Mouse (Mus musculus): ENCODE results near the gene Clk3. TPM values are rescaled to one million over a fixed set of nuclear protein-coding genes. Genes with fewer than 3 reads are reported as not detected.

The Clk3 gene
- total and polyA plus RNA-seq, 2 experiments from 2014 or later, result 61.7 to 105 TPM

DNA sequence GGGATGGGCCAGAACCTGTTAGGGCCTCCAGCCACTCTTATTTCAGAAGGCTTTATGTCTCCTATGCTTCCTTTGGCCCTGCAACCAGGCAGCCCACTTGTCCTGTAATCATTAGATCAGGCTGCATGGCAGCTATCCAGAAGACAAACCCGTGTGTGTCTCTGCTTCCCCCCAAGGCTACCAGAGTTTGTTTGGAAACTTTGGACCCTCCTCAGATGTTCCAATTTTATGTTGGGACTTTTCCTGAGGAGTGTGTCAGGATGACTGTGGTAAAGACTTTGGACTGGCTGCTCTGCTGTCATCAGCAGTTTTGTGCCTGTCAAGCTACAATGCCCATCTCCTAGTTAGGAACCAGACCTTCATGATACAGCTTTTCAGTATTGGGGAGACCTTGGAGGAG is 16.8 kb downstream of the Clk3 start:
- peaks cover 91% of the 10 kb centered on the region for H3K36me3 ChIP-seq (ENCODE audit: insufficient read depth)
- 57% methylated on average over 1 of the region's 1 CpGs for WGBS
- no peak overlapping the region for H3K4me3 ChIP-seq (ENCODE audit: low read depth, low read length)
- no peak for TF ChIP-seq CTCF (IDR thresholded peaks at IDR 0.05; ENCODE audit: low read depth)
- ATAC-seq, result no peak
- no peaks in the 10 kb centered on the region for H3K4me1 ChIP-seq (ENCODE audit: insufficient read depth)
- no peak overlapping the region for H3K9ac ChIP-seq
- no peak overlapping the region for H3K4me2 ChIP-seq (ENCODE audit: low read depth)
- DNase-seq, result no peak
- no peaks in the 10 kb centered on the region for H3K27me3 ChIP-seq (ENCODE audit: insufficient read depth, low read length)
- H3K27ac ChIP-seq (ENCODE audit: low read depth, low read length), result no peak overlapping the region
- H3K9me3 ChIP-seq (ENCODE audit: low read length), result no peaks in the 10 kb centered on the region

DNA sequence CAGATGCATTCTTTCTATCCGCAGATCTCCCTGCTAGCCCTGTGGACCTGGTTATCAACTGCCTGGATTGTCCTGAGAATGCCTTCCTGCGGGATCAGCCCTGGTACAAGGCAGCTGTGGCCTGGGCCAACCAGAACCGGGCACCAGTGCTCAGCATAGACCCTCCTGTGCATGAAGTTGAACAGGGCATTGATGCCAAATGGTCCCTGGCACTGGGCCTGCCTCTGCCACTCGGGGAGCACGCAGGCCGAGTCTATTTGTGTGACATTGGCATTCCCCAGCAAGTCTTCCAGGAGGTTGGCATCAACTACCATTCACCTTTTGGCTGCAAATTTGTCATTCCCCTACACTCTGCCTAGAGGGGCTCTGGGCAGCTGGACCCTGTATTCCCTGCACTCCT is 17.5 kb downstream of the Clk3 start:
- Histone ChIP-seq H3K36me3 (ENCODE audit: insufficient read depth) (peaks cover 90% of the 10 kb centered on the region), H3K4me2 (ENCODE audit: low read depth) (no peak overlapping the region), H3K4me1 (ENCODE audit: insufficient read depth) (no peaks in the 10 kb centered on the region), H3K4me3 (ENCODE audit: low read depth, low read length) (no peak overlapping the region), H3K27ac (ENCODE audit: low read depth, low read length) (no peak overlapping the region), H3K9ac (no peak overlapping the region), H3K9me3 (ENCODE audit: low read length) (no peaks in the 10 kb centered on the region), H3K27me3 (ENCODE audit: insufficient read depth, low read length) (no peaks in the 10 kb centered on the region)
- 49% methylated on average over 6 of the region's 6 CpGs for WGBS
- no peak for ATAC-seq
- no peak for TF ChIP-seq CTCF (IDR thresholded peaks at IDR 0.05; ENCODE audit: low read depth)
- no peak for DNase-seq

DNA sequence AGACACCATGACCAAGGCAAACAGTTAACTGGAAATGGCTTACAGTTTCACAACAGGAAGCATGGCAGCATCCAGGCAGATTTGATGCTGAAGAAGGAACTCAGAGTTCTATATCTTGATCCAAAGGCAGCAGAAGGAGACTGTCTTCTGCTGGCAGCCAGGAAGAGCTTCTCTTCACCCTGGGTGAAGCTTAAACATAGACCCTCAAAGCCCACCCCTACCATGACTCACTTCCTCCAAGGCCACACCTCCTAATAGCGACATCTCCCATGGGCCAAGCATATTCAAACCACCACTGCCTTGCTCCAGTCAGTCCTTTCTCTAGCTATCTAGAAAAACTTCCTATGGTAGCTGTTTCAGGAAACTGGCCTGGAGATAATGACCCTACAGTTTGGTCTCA is 18.6 kb downstream of the Clk3 start:
- Histone ChIP-seq H3K27me3 (ENCODE audit: insufficient read depth, low read length) (no peaks in the 10 kb centered on the region), H3K27ac (ENCODE audit: low read depth, low read length) (no peak overlapping the region), H3K9ac (no peak overlapping the region), H3K36me3 (ENCODE audit: insufficient read depth) (peaks cover 89% of the 10 kb centered on the region), H3K4me3 (ENCODE audit: low read depth, low read length) (no peak overlapping the region), H3K4me2 (ENCODE audit: low read depth) (no peak overlapping the region), H3K9me3 (ENCODE audit: low read length) (no peaks in the 10 kb centered on the region), H3K4me1 (ENCODE audit: insufficient read depth) (no peaks in the 10 kb centered on the region)
- no peak for TF ChIP-seq CTCF (IDR thresholded peaks at IDR 0.05; ENCODE audit: low read depth)
- ATAC-seq (no peak), DNase-seq (no peak)
- WGBS, result 78% methylated on average over 1 of the region's 1 CpGs

DNA sequence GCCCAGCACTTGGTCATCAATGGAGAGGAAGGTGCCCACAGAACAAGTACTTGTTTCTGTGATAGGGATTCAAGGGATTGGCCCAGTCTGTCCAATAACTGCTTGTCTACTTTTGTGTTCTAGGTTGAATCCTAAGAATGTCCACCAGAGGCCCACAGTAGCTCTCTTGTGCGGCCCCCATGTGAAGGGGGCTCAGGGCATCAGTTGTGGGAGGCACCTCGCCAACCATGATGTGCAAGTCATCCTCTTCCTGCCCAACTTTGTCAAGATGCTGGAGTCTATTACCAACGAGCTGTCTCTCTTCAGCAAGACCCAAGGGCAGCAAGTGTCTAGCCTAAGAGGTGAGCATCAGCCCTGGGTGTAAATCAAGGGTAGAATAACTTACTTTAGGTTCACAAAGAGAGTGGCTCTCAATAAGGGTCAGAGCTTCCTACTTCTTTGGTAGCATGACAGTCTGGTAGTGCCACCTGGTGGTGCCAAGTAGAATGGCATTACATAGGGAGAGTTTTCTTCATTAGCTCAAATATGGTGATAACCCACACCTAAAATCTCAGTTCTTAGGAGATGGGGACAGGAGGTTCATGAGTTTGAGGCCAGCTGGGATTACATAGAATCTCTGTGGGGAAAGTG is 21.1 kb downstream of the Clk3 start:
- H3K36me3 ChIP-seq (ENCODE audit: insufficient read depth), result peaks cover 84% of the 10 kb centered on the region
- H3K4me3 ChIP-seq (ENCODE audit: low read depth, low read length), result no peak overlapping the region
- H3K27me3 ChIP-seq (ENCODE audit: insufficient read depth, low read length), result no peaks in the 10 kb centered on the region
- 70% methylated on average over 3 of the region's 3 CpGs for WGBS
- TF ChIP-seq CTCF (IDR thresholded peaks at IDR 0.05; ENCODE audit: low read depth), result peak; percentile 96
- ATAC-seq (peak; percentile 59; the same call in 1 of the 2 replicates), DNase-seq (peak; percentile 79)
- H3K9ac ChIP-seq, result no peak overlapping the region
- H3K4me1 ChIP-seq (ENCODE audit: insufficient read depth), result no peaks in the 10 kb centered on the region
- H3K27ac ChIP-seq (ENCODE audit: low read depth, low read length), result no peak overlapping the region
- H3K9me3 ChIP-seq (ENCODE audit: low read length), result no peaks in the 10 kb centered on the region
- no peak overlapping the region for H3K4me2 ChIP-seq (ENCODE audit: low read depth)

DNA sequence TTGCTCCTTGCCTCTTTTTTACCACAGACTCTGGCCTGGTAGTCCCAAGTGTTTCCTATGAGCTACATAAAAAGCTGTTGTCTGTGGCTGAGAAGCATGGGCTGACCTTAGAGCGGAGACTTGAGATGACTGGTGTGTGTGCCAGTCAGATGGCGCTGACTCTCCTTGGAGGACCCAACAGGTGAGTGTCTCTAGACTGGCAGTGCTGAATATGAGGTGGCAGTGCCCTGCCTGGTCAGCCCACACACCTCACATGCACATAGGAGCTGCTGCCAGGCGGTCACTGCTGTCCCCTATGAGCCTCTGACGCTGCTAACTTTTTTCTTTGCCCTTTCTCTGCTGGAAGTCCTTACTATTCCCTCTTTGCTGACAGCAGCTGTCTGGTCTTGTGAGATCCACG is 25.8 kb downstream of the Clk3 start:
- DNase-seq (no peak), ATAC-seq (no peak)
- no peaks in the 10 kb centered on the region for H3K27me3 ChIP-seq (ENCODE audit: insufficient read depth, low read length)
- H3K27ac ChIP-seq (ENCODE audit: low read depth, low read length), result no peak overlapping the region
- H3K4me3 ChIP-seq (ENCODE audit: low read depth, low read length), result no peak overlapping the region
- no peak for TF ChIP-seq CTCF (IDR thresholded peaks at IDR 0.05; ENCODE audit: low read depth)
- no peak overlapping the region for H3K4me2 ChIP-seq (ENCODE audit: low read depth)
- H3K9ac ChIP-seq, result no peak overlapping the region
- peaks cover 42% of the 10 kb centered on the region for H3K36me3 ChIP-seq (ENCODE audit: insufficient read depth)
- no peaks in the 10 kb centered on the region for H3K9me3 ChIP-seq (ENCODE audit: low read length)
- WGBS, result 95% methylated on average over 5 of the region's 5 CpGs
- H3K4me1 ChIP-seq (ENCODE audit: insufficient read depth), result no peaks in the 10 kb centered on the region

DNA sequence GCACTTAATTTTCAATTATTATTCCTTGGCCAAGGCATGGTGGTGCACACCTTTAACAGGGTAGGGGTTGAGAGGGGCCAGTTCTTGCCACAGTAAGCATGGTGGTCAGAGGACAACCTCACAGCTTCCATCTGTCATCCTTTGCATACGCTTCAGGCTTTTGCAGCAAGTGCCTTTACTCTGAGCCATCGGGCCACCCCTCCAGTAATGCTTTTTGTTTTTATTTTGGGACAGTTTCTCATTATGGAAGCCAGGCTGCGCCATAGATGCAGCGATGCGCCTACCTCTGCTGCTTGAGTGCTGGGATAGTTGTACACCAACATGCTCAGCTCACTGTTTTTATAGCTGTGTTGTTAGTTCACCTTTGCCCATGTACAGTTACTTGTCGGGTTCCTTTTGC is 32.1 kb downstream of the Clk3 start:
- Histone ChIP-seq H3K27me3 (ENCODE audit: insufficient read depth, low read length) (no peaks in the 10 kb centered on the region), H3K27ac (ENCODE audit: low read depth, low read length) (no peak overlapping the region), H3K9me3 (ENCODE audit: low read length) (no peaks in the 10 kb centered on the region), H3K4me2 (ENCODE audit: low read depth) (no peak overlapping the region), H3K4me1 (ENCODE audit: insufficient read depth) (no peaks in the 10 kb centered on the region), H3K9ac (no peak overlapping the region), H3K36me3 (ENCODE audit: insufficient read depth) (peaks cover 15% of the 10 kb centered on the region), H3K4me3 (ENCODE audit: low read depth, low read length) (no peak overlapping the region)
- 96% methylated on average over 6 of the region's 6 CpGs for WGBS
- no peak for TF ChIP-seq CTCF (IDR thresholded peaks at IDR 0.05; ENCODE audit: low read depth)
- no peak for DNase-seq
- ATAC-seq, result no peak

DNA sequence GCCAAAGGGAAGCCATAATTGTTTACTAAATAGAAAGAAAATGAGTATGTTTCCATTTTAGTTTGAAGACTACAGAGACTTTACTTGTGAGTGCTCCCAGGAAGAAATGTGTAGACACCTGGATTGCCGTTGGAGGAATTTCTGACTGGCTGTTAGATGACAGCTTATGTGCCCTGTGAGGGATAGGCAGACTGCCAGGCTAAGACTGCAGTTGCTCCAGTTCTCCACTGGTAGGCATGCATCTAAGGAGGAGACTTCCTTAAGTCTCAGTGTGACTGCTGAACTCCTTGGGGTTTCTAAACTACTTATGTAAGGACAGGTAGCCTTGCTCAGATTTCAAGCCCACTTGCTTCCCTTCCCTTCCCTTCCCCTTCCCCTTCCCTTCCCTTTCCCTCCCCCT is 37.3 kb downstream of the Clk3 start:
- peak; percentile 19; the same call in 1 of the 2 replicates for TF ChIP-seq CTCF (IDR thresholded peaks at IDR 0.05; ENCODE audit: low read depth)
- H3K4me2 ChIP-seq (ENCODE audit: low read depth), result no peak overlapping the region
- ATAC-seq (no peak), DNase-seq (no peak)
- peaks cover 21% of the 10 kb centered on the region for H3K36me3 ChIP-seq (ENCODE audit: insufficient read depth)
- H3K9ac ChIP-seq, result no peak overlapping the region
- no peaks in the 10 kb centered on the region for H3K9me3 ChIP-seq (ENCODE audit: low read length)
- no peak overlapping the region for H3K4me3 ChIP-seq (ENCODE audit: low read depth, low read length)
- 79% methylated on average over 1 of the region's 1 CpGs for WGBS
- H3K4me1 ChIP-seq (ENCODE audit: insufficient read depth), result no peaks in the 10 kb centered on the region
- no peak overlapping the region for H3K27ac ChIP-seq (ENCODE audit: low read depth, low read length)
- H3K27me3 ChIP-seq (ENCODE audit: insufficient read depth, low read length), result no peaks in the 10 kb centered on the region
